Mouse (Mus musculus) 416B (cell line): ENCODE measurements around the gene A4gnt.

Experiments
- DNase-seq: peaks from one replicate; pipeline ENCODE4 v3.0.0; 2011; ENCODE audit warnings: low read depth

Gene A4gnt

GRCm38 (mm10) chr9:99636776-99637175 lies 24.5 kb downstream of the A4gnt start:
- no peak for DNase-seq

DNA sequence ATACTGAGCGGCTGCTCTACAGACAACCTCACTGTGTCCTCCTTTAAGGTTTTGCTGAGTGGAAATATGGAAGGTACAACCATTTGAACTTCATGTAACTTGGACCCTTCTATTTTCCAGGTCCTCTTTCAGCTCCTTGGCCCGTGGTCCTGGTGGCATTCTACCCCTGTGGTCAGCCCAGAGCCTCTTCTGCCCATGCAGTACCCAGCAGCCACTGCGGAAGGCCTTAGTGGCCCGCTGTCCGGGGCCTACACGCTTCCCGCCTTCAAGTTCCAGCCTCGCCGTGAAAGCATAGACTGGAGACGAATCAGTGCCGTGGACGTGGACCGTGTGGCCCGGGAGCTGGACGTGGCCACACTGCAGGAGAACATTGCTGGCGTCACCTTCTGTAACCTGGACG lies 24.9 kb downstream of the A4gnt start:
- DNase-seq: no peak

DNA sequence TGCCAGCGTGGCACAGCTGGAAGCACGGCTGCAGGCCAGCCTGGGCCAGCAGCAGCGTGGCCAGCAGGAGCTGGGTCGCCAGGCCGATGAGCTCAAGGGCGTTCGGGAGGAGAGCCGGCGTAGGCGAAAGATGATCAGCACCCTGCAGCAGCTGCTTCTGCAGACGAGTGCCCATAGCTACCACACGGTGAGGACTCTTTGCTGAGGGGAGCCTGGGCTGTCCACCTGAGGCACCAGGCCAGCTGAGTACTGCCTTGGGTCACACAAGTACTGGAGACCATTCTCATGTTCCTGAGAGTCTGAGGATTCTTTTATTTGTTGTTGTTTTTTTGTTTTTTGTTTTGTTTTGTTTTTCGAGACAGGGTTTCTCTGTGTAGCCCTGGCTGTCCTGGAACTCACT lies 25.4 kb downstream of the A4gnt start:
- DNase-seq: no peak

- no peak for DNase-seq
Observed at GRCm38 (mm10) chr9:99639957-99640356, 27.7 kb downstream of the A4gnt start.

DNA sequence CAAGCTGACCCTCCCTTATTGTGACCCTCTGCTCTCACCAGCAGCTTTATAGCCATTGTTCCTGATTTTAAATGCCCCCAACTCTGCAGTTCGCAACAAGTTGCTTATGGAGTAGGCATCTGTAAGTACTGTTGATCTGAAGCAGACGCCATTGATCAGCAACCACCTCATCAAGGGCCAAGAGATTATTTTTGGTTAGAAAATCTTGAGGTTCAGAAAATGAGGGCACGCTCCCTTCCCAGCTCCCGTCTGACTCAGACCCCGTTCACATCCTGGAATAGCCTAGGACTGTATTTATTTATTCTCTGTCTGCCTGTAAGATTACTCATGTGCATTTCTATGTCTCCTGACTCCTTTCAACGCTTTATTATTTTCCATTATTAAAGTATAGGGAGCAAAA lies 33.1 kb downstream of the A4gnt start:
- no peak for DNase-seq

DNA sequence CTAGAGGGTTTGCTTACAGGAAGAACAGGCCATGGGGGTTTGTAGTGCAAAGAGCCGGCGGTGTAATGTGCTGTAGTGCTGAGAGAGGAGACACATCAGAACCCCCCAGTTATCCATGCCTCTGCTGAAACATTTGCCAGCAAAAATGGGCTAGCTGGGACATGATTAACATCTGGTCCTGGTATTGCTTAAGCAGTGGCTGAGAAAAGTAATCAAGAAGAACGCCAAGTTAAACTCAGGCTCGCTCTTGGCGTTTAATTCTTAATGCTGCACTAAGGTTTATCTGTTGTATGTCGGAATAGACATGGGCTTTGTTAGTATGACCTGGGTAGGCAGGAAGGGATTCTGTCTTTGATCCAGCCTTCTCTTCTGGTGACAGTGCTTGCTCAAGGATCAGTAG lies 33.8 kb downstream of the A4gnt start:
- DNase-seq: no peak

- no peak for DNase-seq
Observed at GRCm38 (mm10) chr9:99660756-99661155, 48.5 kb downstream of the A4gnt start.

- no peak for DNase-seq
Observed at GRCm38 (mm10) chr9:99661606-99662166, 49.4 kb downstream of the A4gnt start.

DNA sequence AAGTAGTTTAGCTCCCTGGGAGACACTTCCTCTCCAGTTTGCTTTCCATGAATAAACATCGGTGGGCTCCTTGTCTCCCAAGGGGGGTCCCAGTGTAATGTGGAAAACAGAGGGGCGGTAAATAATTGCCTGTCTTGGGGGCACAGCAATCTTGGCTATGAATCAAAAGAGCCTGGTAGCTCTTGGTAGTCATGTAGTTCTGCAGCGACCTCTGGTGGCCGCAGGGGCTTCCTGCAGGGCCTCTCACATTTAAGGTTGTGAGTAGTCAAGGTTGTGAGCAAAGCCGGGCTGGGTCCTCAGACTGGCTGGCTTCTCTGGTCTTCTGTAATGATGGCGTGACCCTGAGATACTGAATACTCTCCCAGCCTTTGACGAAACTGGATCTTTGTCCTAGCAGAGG lies 50.1 kb downstream of the A4gnt start:
- DNase-seq: peak; percentile 68

GRCm38 (mm10) chr9:99662887-99663286 lies 50.6 kb downstream of the A4gnt start:
- no peak for DNase-seq

DNA sequence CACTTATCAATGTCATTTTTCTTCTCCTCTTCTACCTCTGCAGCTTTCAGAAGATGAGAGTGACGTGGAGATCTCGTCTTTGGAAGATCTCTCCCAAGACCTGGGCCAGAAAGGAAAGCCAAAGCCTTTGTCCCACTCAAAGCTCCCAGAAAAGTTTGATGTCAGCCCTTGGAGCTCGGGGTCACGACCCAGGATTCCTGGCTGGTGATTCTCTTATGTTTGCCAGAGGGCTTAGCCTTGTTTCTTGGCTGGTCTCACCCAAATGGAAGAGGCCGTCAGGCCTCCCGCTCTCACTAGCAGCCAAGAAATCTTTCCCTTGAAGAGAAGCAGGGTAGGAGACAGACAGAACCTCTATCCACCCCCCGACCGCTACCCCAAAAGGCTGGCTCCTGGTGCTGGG lies 55.3 kb downstream of the A4gnt start:
- no peak for DNase-seq

- peak; percentile 15 for DNase-seq
Observed at GRCm38 (mm10) chr9:99671603-99672002, 59.3 kb downstream of the A4gnt start.
